Mouse (Mus musculus) forebrain, embryonic 16.5 days (tissue): Measurements from ENCODE around the gene Gm3173. TPM values are rescaled to one million over a fixed set of nuclear protein-coding genes. Genes with fewer than 3 reads are reported as not detected.
"Not testable (repeated sequence)": the region's sequence is repeated elsewhere in the genome, so short reads cannot be mapped to it uniquely, and the experiment has no call there.

ENCODE experiments used
- ATAC-seq: fragments of 200-750 bp; cut with Nextera tagmentation; 2 replicates; pipeline ENCODE4 v1.8.0; 2017; ENCODE audit warnings: mild to moderate bottlenecking, moderate library complexity
- H3K27ac ChIP-seq: fragments of 300-500 bp; sonication (generic); 2 replicates; pipeline ENCODE4 v1.5.1; 2014; ENCODE audit warnings: low read length, control low read depth
- H3K27me3 ChIP-seq: fragments of 300-500 bp; sonication (generic); replicated peaks from 2 replicates; pipeline ENCODE4 v1.6.1; 2014; ENCODE audit warnings: low read length; ENCODE audit not compliant: control insufficient read depth, insufficient read depth
- H3K36me3 ChIP-seq: fragments of 300-500 bp; sonication (generic); 2 replicates; pipeline ENCODE4 v1.6.1; 2014; ENCODE audit not compliant: control insufficient read depth, insufficient read depth
- H3K4me1 ChIP-seq: fragments of 300-500 bp; sonication (generic); replicated peaks from 2 replicates; pipeline ENCODE4 v1.6.1; 2014; ENCODE audit warnings: low read length; ENCODE audit not compliant: control insufficient read depth, insufficient read depth
- H3K4me2 ChIP-seq: fragments of 300-500 bp; sonication (generic); 2 replicates; pipeline ENCODE4 v1.6.1; 2014; ENCODE audit warnings: mild to moderate bottlenecking, low read length, control low read depth
- H3K4me3 ChIP-seq: fragments of 300-500 bp; sonication (generic); replicated peaks from 2 replicates; pipeline ENCODE4 v1.5.1; 2014; ENCODE audit warnings: mild to moderate bottlenecking, low read length, control low read depth
- H3K9ac ChIP-seq: fragments of 300-500 bp; sonication (generic); replicated peaks from 2 replicates; pipeline ENCODE4 v1.6.1; 2014; ENCODE audit warnings: low read depth, low read length, control low read depth
- H3K9me3 ChIP-seq: fragments of 300-500 bp; sonication (generic); 2 replicates; pipeline ENCODE4 v1.6.1; 2016; ENCODE audit warnings: low read length; ENCODE audit not compliant: control insufficient read depth
- WGBS: fragments of 180-500 bp; shearing (Covaris S2); extraction: QIAGEN DNeasy Blood & Tissue Kit; methylation state at CpG from one replicate; pipeline ENCODE4 v1.1.7; 2014; 5-methylcytosine and 5-hydroxymethylcytosine counted together
- polyA plus RNA-seq: library from polyadenylated mRNA; unstranded; fragments of >200 nt; fragmentation: Nextera tagmentation; extraction: Ambion mirVana; gene quantifications from 2 replicates; pipeline ENCODE4 v1.2.1, GENCODE M21; 2015

The Gm3173 gene
- polyA plus RNA-seq, 1 experiment from 2014 or later = not detected

DNA sequence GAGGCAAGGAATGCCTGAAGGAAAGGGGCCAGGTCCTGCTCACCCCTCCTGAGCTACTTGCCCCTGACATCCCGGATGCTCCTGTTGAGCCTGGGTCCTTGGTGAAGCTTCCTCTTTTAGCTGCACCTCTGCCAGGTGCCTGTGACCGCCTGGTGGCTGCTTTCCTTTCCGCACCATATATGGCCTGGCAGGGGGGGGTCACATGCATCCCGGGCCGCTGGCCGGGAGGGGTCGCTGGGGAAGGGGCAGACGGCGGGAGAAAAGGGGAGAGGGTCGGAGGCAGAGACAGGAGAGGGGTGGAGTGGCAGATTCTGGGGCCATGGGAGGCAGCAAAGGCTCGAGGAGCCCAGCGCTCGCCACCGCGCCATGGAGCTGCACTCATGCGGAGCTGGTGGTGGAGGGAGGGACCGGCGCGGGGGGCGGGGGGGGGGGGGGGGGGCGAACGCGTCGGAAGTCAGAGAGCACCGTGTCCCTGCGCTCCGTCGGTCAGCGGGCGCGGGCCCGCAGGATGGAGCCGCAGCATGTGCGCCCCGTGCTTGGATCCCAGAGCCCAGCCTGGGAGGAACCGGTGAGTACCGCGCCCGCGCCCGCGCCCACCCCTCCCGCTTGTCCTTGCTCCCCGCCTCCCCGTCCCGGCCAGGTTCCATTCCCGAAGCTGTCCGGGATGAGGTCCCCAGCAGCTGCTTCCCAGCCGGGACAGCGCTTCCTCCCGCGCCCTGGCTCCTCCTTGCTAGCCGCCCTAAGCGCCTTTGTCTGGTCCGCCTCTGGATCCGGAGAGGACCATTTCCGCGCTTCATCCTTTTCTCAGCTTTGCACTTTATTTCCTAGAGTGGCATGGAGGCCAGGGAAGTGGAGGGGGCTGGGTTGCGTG, 15.6 kb upstream of the Gm3173 start, which contains the start of gene Gm3164:
TSS of gene Gm3164 (plus strand) at position 484 of the 871 bp plus-strand sequence.
- H3K4me2 ChIP-seq = peak within 1 kb of the TSS; percentile 52
- 1% methylated on average over 35 of the region's 59 CpGs for WGBS
- H3K9me3 ChIP-seq, H3K27ac ChIP-seq, H3K36me3 ChIP-seq, H3K27me3 ChIP-seq, H3K4me1 ChIP-seq: not testable (repeated sequence)
- peak within 1 kb of the TSS; percentile 46 for H3K4me3 ChIP-seq
- H3K9ac ChIP-seq = peak within 1 kb of the TSS; percentile 62
- ATAC-seq = peak; percentile 59; the same call in 1 of the 2 replicates

- H3K27ac ChIP-seq, ATAC-seq, H3K4me1 ChIP-seq, H3K4me3 ChIP-seq, H3K36me3 ChIP-seq, H3K9ac ChIP-seq, H3K9me3 ChIP-seq, H3K4me2 ChIP-seq, H3K27me3 ChIP-seq: not testable (repeated sequence)
- WGBS = no CpG with 5 or more reads among the region's 2 CpGs
These were observed 50.7 kb downstream of the Gm3173 start, which contains the start of gene Gm3182 for GRCm38 (mm10) chr14:4481445-4481844. TSS of gene Gm3182 (plus strand) at chr14:4481745.

GRCm38 (mm10) chr14:4499425-4499824, 68.6 kb downstream of the Gm3173 start:
- 5% methylated on average over 14 of the region's 25 CpGs for WGBS
- H3K27ac ChIP-seq = not testable (repeated sequence)
- peak overlapping the region; percentile 37; the same call in 1 of the 2 replicates for H3K9ac ChIP-seq

DNA sequence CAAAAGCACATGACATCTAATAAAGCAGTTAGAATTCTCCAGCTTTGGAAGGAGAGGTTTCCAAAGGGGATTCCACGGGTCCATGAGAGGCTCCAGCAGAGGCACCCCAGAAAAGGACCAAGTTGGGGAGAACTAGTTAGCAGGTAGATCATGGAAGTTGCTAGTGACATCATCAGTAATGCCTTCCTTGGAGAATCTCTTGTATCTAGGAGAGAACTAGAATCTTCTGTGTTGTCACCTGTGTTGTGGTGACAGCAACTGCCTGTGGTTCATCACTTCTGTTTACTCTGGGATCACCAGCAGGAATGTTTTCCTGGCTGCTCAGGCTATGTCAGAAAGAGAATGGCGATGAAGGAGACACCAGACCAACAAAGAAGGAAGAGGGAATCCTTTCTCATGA, 124.3 kb downstream of the Gm3173 start, which contains the start of gene Gm3047:
TSS of gene Gm3047 (plus strand) at position 301 of the 400 bp plus-strand sequence.
- H3K4me2 ChIP-seq, H3K27me3 ChIP-seq, H3K27ac ChIP-seq: not testable (repeated sequence)

More at GRCm38 (mm10) chr14:4499425-4499824, 68.6 kb downstream of the Gm3173 start:
- H3K4me1 ChIP-seq, H3K27me3 ChIP-seq, H3K36me3 ChIP-seq, ATAC-seq, H3K9me3 ChIP-seq: not testable (repeated sequence)
- H3K4me2 ChIP-seq = peak overlapping the region; percentile 54
- peak overlapping the region; percentile 42 for H3K4me3 ChIP-seq

More for the DNA sequence above, 124.3 kb downstream of the Gm3173 start, which contains the start of gene Gm3047:
- not testable (repeated sequence) for H3K36me3 ChIP-seq, H3K4me3 ChIP-seq, H3K4me1 ChIP-seq, ATAC-seq, H3K9ac ChIP-seq, H3K9me3 ChIP-seq
- no CpG with 5 or more reads among the region's 2 CpGs for WGBS

Other genes starting within 250 kb of the Gm3173 start
- gene Gm2974, start 248.4 kb upstream of the Gm3173 start, polyA plus RNA-seq = 6.8 and 9.7 TPM in 2 replicates
- not detected in 2 replicates for gene Gm3138, start 181.4 kb upstream of the Gm3173 start, polyA plus RNA-seq
- gene Gm3149, start 113.7 kb upstream of the Gm3173 start, polyA plus RNA-seq = not detected in 2 replicates
- gene 2610042L04Rik, start 96.2 kb upstream of the Gm3173 start, polyA plus RNA-seq = 5.6 and 6.7 TPM in 2 replicates
- not detected in 2 replicates for gene Gm3159, start 33.5 kb upstream of the Gm3173 start, polyA plus RNA-seq
- 4.3 and 4.6 TPM in 2 replicates for gene Gm3164, start 15.5 kb upstream of the Gm3173 start, polyA plus RNA-seq
- not detected in 2 replicates for gene Gm3182, start 50.8 kb downstream of the Gm3173 start, polyA plus RNA-seq
- gene Gm3047, start 124.4 kb downstream of the Gm3173 start, polyA plus RNA-seq = not detected in 2 replicates
- gene Gm8159, start 201.4 kb downstream of the Gm3173 start, polyA plus RNA-seq = not detected in 2 replicates
- gene Gm3239, start 233.2 kb downstream of the Gm3173 start, polyA plus RNA-seq = 0.61 and 0.86 TPM in 2 replicates